Mouse (Mus musculus) 416B (cell line): ENCODE measurements at regions not wholly inside any gene's neighbourhood (a gene's known extent, or its start where the extent isn't known, plus 50 kb on each side); places are given as distances from the start of the nearest gene placed in this dataset.
"Not testable (repeated sequence)": the region's sequence is repeated elsewhere in the genome, so short reads cannot be mapped to it uniquely, and the experiment has no call there.

Experiments
- DNase-seq: peaks from one replicate; pipeline ENCODE4 v3.0.0; 2011; ENCODE audit warnings: low read depth

GRCm38 (mm10) chr2:79022954-79023353 lies 155.0 kb downstream of the Ube2e3 start:
- DNase-seq, result no peak

GRCm38 (mm10) chr2:79025678-79026077 lies 157.8 kb downstream of the Ube2e3 start:
- DNase-seq, result no peak

GRCm38 (mm10) chr2:79030990-79031389 lies 163.1 kb downstream of the Ube2e3 start:
- no peak for DNase-seq

- no peak for DNase-seq
Measured at GRCm38 (mm10) chr2:79036296-79036695, 168.4 kb downstream of the Ube2e3 start.

GRCm38 (mm10) chr2:79038624-79039023 lies 170.7 kb downstream of the Ube2e3 start:
- no peak for DNase-seq

- DNase-seq, result not testable (repeated sequence)
Measured at GRCm38 (mm10) chr2:79044804-79045203, 176.9 kb downstream of the Ube2e3 start.

GRCm38 (mm10) chr2:79045508-79045907 lies 177.6 kb downstream of the Ube2e3 start:
- no peak for DNase-seq

- no peak for DNase-seq
Measured at GRCm38 (mm10) chr2:79048020-79048419, 180.1 kb downstream of the Ube2e3 start.

- DNase-seq, result no peak
Measured at GRCm38 (mm10) chr2:79048777-79049537, 181.0 kb downstream of the Ube2e3 start.

GRCm38 (mm10) chr2:79050495-79051046 lies 182.6 kb downstream of the Ube2e3 start:
- DNase-seq, result no peak

- DNase-seq, result no peak
Measured at GRCm38 (mm10) chr2:79052226-79052625, 184.3 kb downstream of the Ube2e3 start.

GRCm38 (mm10) chr2:79056138-79056537 lies 188.2 kb downstream of the Ube2e3 start:
- peak; percentile 2 for DNase-seq

GRCm38 (mm10) chr2:79059115-79059943 lies 191.4 kb downstream of the Ube2e3 start:
- no peak for DNase-seq

- no peak for DNase-seq
Measured at GRCm38 (mm10) chr2:79059944-79060238, 192.0 kb downstream of the Ube2e3 start.

GRCm38 (mm10) chr2:79060320-79060719 lies 192.4 kb downstream of the Ube2e3 start:
- no peak for DNase-seq

- no peak for DNase-seq
Measured at GRCm38 (mm10) chr2:79061645-79062044, 193.6 kb upstream of the Itga4 start.

- no peak for DNase-seq
Measured at GRCm38 (mm10) chr2:79062196-79062636, 193.0 kb upstream of the Itga4 start.

- no peak for DNase-seq
Measured at GRCm38 (mm10) chr2:79063641-79064040, 191.6 kb upstream of the Itga4 start.

- DNase-seq, result no peak
Measured at GRCm38 (mm10) chr2:79065321-79065720, 189.9 kb upstream of the Itga4 start.

GRCm38 (mm10) chr2:79076115-79076514 lies 179.1 kb upstream of the Itga4 start:
- DNase-seq, result no peak

- DNase-seq, result no peak
Measured at GRCm38 (mm10) chr2:79078836-79079394, 176.3 kb upstream of the Itga4 start.

GRCm38 (mm10) chr2:79081769-79082168 lies 173.5 kb upstream of the Itga4 start:
- DNase-seq, result no peak

- no peak for DNase-seq
Measured at GRCm38 (mm10) chr2:79086280-79086679, 168.9 kb upstream of the Itga4 start.
